Mouse (Mus musculus) megakaryocyte, adult 5-6 weeks (primary cell): Measurements from ENCODE around the gene Tsc22d4. TPM values are rescaled to one million over a fixed set of nuclear protein-coding genes. Genes with fewer than 3 reads are reported as not detected.

Source experiments
- ATAC-seq: 2 replicates; pipeline ENCODE4 v1.8.0; 2016; ENCODE audit warnings: mild to moderate bottlenecking, inconsistent platforms; ENCODE audit not compliant: poor library complexity, severe bottlenecking
- total RNA-seq, 2 experiments: library from RNA; stranded (forward) in 1 of 2; stranded (reverse) in 1 of 2; fragments of 153-499, 151-499 nt in 1 of 2; fragments of 221-1000, 200-1000 nt in 1 of 2; gene quantifications; 2 replicates each; pipeline versions ENCODE4 v1.2.3 to v1.2.4; 2015 to 2017

Tsc22d4 gene
- total RNA-seq, 2 experiments from 2014 or later, result 74.7 to 113 TPM

DNA sequence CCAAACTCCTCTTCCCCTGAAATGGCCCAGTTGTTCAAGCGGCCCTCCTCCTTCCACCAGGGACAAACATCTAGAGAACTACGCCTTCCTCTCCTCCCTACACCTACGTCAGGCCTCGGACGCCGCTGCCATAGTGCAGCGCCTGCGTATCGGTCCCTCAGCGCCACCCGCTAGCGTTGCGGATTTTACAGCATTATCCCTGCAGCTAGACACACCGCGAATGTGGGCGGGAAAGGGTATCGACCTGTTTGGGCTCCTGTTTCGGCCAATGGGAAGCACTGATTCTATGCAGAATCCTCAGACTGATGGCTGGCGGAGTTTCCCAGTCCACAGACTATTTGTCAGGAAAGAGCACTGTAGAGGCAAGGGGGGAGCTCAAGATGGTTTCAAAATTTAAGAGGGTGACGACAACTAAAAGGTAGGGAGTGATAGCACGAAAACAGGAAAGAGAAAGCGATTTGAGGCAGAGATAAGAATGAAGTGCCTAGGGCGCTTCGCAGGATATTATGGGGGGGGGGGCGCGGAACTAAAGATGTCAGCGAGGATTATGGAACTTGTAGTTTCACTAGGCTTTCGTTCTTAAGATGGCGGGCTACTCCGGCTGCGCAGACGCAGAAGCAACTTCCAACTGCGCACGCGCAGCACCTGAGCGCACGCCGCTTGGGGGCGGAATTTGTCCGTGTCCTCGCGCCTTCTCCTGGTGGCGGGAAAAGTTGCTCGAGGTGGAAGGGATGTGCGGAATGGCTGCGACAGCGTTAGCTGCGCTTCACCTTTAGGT is 41.8 kb downstream of the Tsc22d4 start, which contains the start of the genes Mepce and Zcwpw1:
TSS of gene Mepce (minus strand) at position 505 of the 778 bp plus-strand sequence.
TSS of gene Zcwpw1 (plus strand) at position 648 of the 778 bp plus-strand sequence.
- peak; percentile 43 for ATAC-seq

DNA sequence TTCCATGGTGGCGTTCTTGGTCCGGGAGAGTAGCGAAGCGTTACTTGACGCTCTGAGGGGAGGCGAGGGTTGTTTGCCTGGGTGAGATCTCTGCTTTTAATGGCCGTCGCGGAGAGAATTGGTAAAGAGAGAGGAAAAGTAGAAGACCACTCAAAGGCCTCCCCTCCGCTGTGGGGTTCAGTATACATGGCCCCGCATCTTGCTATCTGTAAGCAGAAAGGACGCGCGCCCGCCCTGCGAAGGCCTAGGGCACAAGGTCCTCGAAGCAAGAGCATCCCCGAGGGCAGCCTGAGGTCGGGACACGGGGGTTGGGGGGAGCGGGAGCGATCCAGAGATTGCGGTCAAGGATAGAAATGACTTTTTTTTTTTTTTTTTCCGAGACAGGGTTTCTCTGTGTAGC is 42.6 kb downstream of the Tsc22d4 start:
- ATAC-seq, result no peak

GRCm38 (mm10) chr5:137788946-137789531 is 43.5 kb downstream of the Tsc22d4 start:
- ATAC-seq, result no peak

- ATAC-seq, result no peak
Measured at GRCm38 (mm10) chr5:137791553-137791952, 46.0 kb downstream of the Tsc22d4 start.

- ATAC-seq, result 0 out of 2 replicates have a peak, but pooled peaks have one; percentile 15
Measured at GRCm38 (mm10) chr5:137796606-137797005, 51.1 kb downstream of the Tsc22d4 start.

DNA sequence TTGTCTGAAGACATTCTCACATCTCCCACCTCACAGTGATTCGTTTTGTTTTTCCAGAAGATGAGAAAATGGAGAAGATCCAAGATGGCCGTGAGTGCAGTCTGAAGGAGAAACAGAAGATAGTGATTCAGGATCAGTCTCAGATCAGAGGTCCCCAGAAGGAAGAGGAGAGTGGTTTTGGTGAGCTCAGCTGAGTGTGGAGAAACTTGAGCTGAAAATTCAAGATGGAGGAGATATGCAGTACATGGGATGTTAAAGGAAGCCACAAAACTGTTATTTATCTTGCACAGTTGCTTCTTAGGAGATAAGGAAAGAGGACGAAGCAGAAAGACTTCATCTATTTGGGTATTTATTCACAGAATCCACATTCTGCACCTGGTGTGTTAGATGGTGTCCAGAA is 55.4 kb downstream of the Tsc22d4 start:
- no peak for ATAC-seq

DNA sequence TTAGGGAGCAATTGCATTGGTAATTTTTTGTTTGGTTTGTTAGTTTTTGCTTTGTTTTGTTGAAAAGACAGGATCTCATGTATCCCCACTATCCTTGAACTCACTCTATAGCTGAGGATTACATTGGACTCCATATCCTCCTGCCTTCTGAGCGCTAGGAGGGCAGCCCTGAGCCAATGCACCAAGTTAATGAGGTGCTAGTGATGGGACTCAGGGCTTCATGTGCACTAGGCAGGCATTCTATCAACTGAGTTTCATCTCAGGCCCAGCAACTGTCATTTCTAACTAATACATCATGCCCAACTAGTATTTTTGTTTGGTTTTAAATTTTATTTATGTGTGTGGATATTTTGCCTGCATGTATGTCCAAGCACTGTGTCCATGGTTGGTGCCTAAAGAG is 60.6 kb downstream of the Tsc22d4 start:
- ATAC-seq, result no peak

DNA sequence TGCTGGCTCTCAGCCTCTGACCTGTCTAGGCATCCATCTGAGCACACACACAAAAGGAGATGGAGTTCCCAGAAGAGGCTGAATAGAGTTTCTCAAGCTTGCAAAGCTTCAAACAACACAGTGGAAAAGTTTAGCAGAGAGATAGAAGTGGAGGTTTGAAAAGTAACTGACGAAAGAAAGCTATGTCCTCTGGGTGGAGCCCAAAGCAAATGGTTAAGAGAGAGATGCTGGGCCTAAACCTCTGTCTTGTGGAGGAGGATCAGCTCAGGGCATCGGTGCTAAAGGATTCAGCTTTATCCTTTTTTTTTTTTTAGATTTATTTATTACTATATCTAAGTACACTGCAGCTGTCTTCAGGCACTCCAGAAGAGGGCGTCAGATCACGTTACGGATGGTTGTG is 62.8 kb downstream of the Tsc22d4 start:
- no peak for ATAC-seq

- no peak for ATAC-seq
Measured at GRCm38 (mm10) chr5:137817466-137818222, 72.1 kb downstream of the Tsc22d4 start.

Other genes starting within 250 kb of the Tsc22d4 start
- gene Pop7, start 243.2 kb upstream of the Tsc22d4 start, total RNA-seq (2015), result 20.4 and 27.5 TPM in 2 replicates
- 11.9 and 14.9 TPM in 2 replicates for gene Pop7, start 243.2 kb upstream of the Tsc22d4 start, total RNA-seq (2017)
- 8.3 and 8.5 TPM in 2 replicates for gene Gigyf1, start 227.2 kb upstream of the Tsc22d4 start, total RNA-seq (2015)
- gene Gigyf1, start 227.2 kb upstream of the Tsc22d4 start, total RNA-seq (2017), result 5.6 and 5.9 TPM in 2 replicates
- gene Epo, start 212.5 kb upstream of the Tsc22d4 start, total RNA-seq (2015), result not detected in 2 replicates
- gene Epo, start 212.5 kb upstream of the Tsc22d4 start, total RNA-seq (2017), result not detected in 2 replicates
- 393 and 449 TPM in 2 replicates for gene Gnb2, start 212.2 kb upstream of the Tsc22d4 start, total RNA-seq (2015)
- gene Gnb2, start 212.2 kb upstream of the Tsc22d4 start, total RNA-seq (2017), result 377 and 389 TPM in 2 replicates
- not detected in 2 replicates for gene Actl6b, start 192.2 kb upstream of the Tsc22d4 start, total RNA-seq (2015)
- gene Actl6b, start 192.2 kb upstream of the Tsc22d4 start, total RNA-seq (2017), result not detected in 2 replicates
- gene Tfr2, start 175.9 kb upstream of the Tsc22d4 start, total RNA-seq (2015), result 0.89 and 1.0 TPM in 2 replicates
- 1.3 and 2.5 TPM in 2 replicates for gene Tfr2, start 175.9 kb upstream of the Tsc22d4 start, total RNA-seq (2017)
- gene Mospd3, start 144.7 kb upstream of the Tsc22d4 start, total RNA-seq (2015), result 60.5 and 64.2 TPM in 2 replicates
- 6.4 and 10.6 TPM in 2 replicates for gene Mospd3, start 144.7 kb upstream of the Tsc22d4 start, total RNA-seq (2017)
- gene Pcolce, start 131.9 kb upstream of the Tsc22d4 start, total RNA-seq (2015), result 0.40 and 1.0 TPM in 2 replicates
- gene Pcolce, start 131.9 kb upstream of the Tsc22d4 start, total RNA-seq (2017), result 0.51 TPM in 1 of 2 replicates, not detected in the other
- 0.18 TPM in 1 of 2 replicates, not detected in the other for gene Fbxo24, start 116.7 kb upstream of the Tsc22d4 start, total RNA-seq (2015)
- gene Fbxo24, start 116.7 kb upstream of the Tsc22d4 start, total RNA-seq (2017), result 0.37 TPM in 1 of 2 replicates, not detected in the other
- 76.5 and 93.0 TPM in 2 replicates for gene Lrch4, start 116.6 kb upstream of the Tsc22d4 start, total RNA-seq (2015)
- 57.1 and 66.7 TPM in 2 replicates for gene Lrch4, start 116.6 kb upstream of the Tsc22d4 start, total RNA-seq (2017)
- gene Gm20605, start 116.6 kb upstream of the Tsc22d4 start, total RNA-seq (2015), result 8.1 and 10.2 TPM in 2 replicates
- 5.7 and 18.8 TPM in 2 replicates for gene Gm20605, start 116.6 kb upstream of the Tsc22d4 start, total RNA-seq (2017)
- 59.9 and 97.5 TPM in 2 replicates for gene Sap25, start 104.4 kb upstream of the Tsc22d4 start, total RNA-seq (2015)
- gene Sap25, start 104.4 kb upstream of the Tsc22d4 start, total RNA-seq (2017), result 27.8 and 35.6 TPM in 2 replicates
- not detected in 2 replicates for gene Irs3, start 100.0 kb upstream of the Tsc22d4 start, total RNA-seq (2015)
- not detected in 2 replicates for gene Irs3, start 100.0 kb upstream of the Tsc22d4 start, total RNA-seq (2017)
- 19.3 and 19.9 TPM in 2 replicates for gene Agfg2, start 61.0 kb upstream of the Tsc22d4 start, total RNA-seq (2015)
- 16.6 and 18.3 TPM in 2 replicates for gene Agfg2, start 61.0 kb upstream of the Tsc22d4 start, total RNA-seq (2017)
- 0.21 and 0.27 TPM in 2 replicates for gene Nyap1, start 4.1 kb upstream of the Tsc22d4 start, total RNA-seq (2015)
- 0.84 and 1.1 TPM in 2 replicates for gene Nyap1, start 4.1 kb upstream of the Tsc22d4 start, total RNA-seq (2017)
- gene Ppp1r35, start 33.1 kb downstream of the Tsc22d4 start, total RNA-seq (2015), result 48.6 and 55.3 TPM in 2 replicates
- gene Ppp1r35, start 33.1 kb downstream of the Tsc22d4 start, total RNA-seq (2017), result 34.1 and 40.1 TPM in 2 replicates
- gene Mepce, start 41.9 kb downstream of the Tsc22d4 start, total RNA-seq (2015), result 20.9 and 24.0 TPM in 2 replicates
- gene Mepce, start 41.9 kb downstream of the Tsc22d4 start, total RNA-seq (2017), result 16.2 and 22.8 TPM in 2 replicates
- gene Zcwpw1, start 42.1 kb downstream of the Tsc22d4 start, total RNA-seq (2015), result 6.4 and 10.0 TPM in 2 replicates
- gene Zcwpw1, start 42.1 kb downstream of the Tsc22d4 start, total RNA-seq (2017), result 16.1 and 18.1 TPM in 2 replicates
- 65.2 and 103 TPM in 2 replicates for gene Pilra, start 90.6 kb downstream of the Tsc22d4 start, total RNA-seq (2015)
- gene Pilra, start 90.6 kb downstream of the Tsc22d4 start, total RNA-seq (2017), result 95.8 and 100 TPM in 2 replicates
- 94.9 and 109 TPM in 2 replicates for gene Pilrb1, start 112.4 kb downstream of the Tsc22d4 start, total RNA-seq (2015)
- 82.8 and 86.5 TPM in 2 replicates for gene Pilrb1, start 112.4 kb downstream of the Tsc22d4 start, total RNA-seq (2017)
- 106 and 132 TPM in 2 replicates for gene Pilrb2, start 126.1 kb downstream of the Tsc22d4 start, total RNA-seq (2015)
- gene Pilrb2, start 126.1 kb downstream of the Tsc22d4 start, total RNA-seq (2017), result 62.6 and 73.1 TPM in 2 replicates
- not detected in 2 replicates for gene Cyp3a13, start 175.9 kb downstream of the Tsc22d4 start, total RNA-seq (2015)
- not detected in 2 replicates for gene Cyp3a13, start 175.9 kb downstream of the Tsc22d4 start, total RNA-seq (2017)
- gene Gjc3, start 217.4 kb downstream of the Tsc22d4 start, total RNA-seq (2015), result not detected in 2 replicates
- gene Gjc3, start 217.4 kb downstream of the Tsc22d4 start, total RNA-seq (2017), result not detected in 2 replicates
- not detected in 2 replicates for gene Azgp1, start 235.8 kb downstream of the Tsc22d4 start, total RNA-seq (2015)
- not detected in 2 replicates for gene Azgp1, start 235.8 kb downstream of the Tsc22d4 start, total RNA-seq (2017)